Mouse (Mus musculus) midbrain, embryonic 16.5 days (tissue): ENCODE measurements around the gene Gm20388. TPM values are rescaled to one million over a fixed set of nuclear protein-coding genes. Genes with fewer than 3 reads are reported as not detected.

Source experiments
- ATAC-seq: fragments of 200-750 bp; cut with Nextera tagmentation; 2 replicates; pipeline ENCODE4 v1.8.0; 2017; ENCODE audit warnings: moderate TSS enrichment
- H3K27ac ChIP-seq: fragments of 300-500 bp; sonication (generic); 2 replicates; pipeline ENCODE4 v1.5.1; 2014; ENCODE audit warnings: mild to moderate bottlenecking, low read length, mixed read lengths
- H3K27me3 ChIP-seq: fragments of 300-500 bp; sonication (generic); 2 replicates; pipeline ENCODE4 v1.6.1; 2014; ENCODE audit warnings: low read depth, low read length, mixed read lengths; ENCODE audit not compliant: control insufficient read depth, insufficient read depth
- H3K36me3 ChIP-seq: fragments of 300-500 bp; sonication (generic); 2 replicates; pipeline ENCODE4 v1.6.1; 2014; ENCODE audit warnings: mild to moderate bottlenecking, low read length, moderate library complexity, mixed read lengths; ENCODE audit not compliant: control insufficient read depth, insufficient read depth
- H3K4me1 ChIP-seq: fragments of 300-500 bp; sonication (generic); 2 replicates; pipeline ENCODE4 v1.6.1; 2014; ENCODE audit warnings: mild to moderate bottlenecking, low read length, mixed read lengths; ENCODE audit not compliant: control insufficient read depth, insufficient read depth
- H3K4me2 ChIP-seq: fragments of 300-500 bp; sonication (generic); 2 replicates; pipeline ENCODE4 v1.6.1; 2014; ENCODE audit warnings: mild to moderate bottlenecking, low read length, mixed read lengths
- H3K4me3 ChIP-seq: fragments of 300-500 bp; sonication (generic); 2 replicates; pipeline ENCODE4 v1.5.1; 2014; ENCODE audit warnings: low read depth, mild to moderate bottlenecking, low read length, moderate library complexity, mixed read lengths
- H3K9ac ChIP-seq: fragments of 300-500 bp; sonication (generic); 2 replicates; pipeline ENCODE4 v1.6.1; 2014; ENCODE audit warnings: low read depth, low read length, mixed read lengths
- H3K9me3 ChIP-seq: fragments of 300-500 bp; sonication (generic); replicated peaks from 2 replicates; pipeline ENCODE4 v1.6.1; 2014; ENCODE audit warnings: mild to moderate bottlenecking, low read length, mixed read lengths; ENCODE audit not compliant: control insufficient read depth, poor library complexity, severe bottlenecking
- WGBS: fragments of 180-500 bp; shearing (Covaris S2); extraction: QIAGEN DNeasy Blood & Tissue Kit; methylation state at CpG from one replicate; pipeline ENCODE4 v1.1.7; 2014; 5-methylcytosine and 5-hydroxymethylcytosine counted together
- polyA plus RNA-seq: library from polyadenylated mRNA; unstranded; fragments of >200 nt; fragmentation: Nextera tagmentation; extraction: Ambion mirVana; gene quantifications from 2 replicates; pipeline ENCODE4 v1.2.1, GENCODE M21; 2015

Gene Gm20388
- polyA plus RNA-seq, 1 experiment from 2014 or later = 7.5 TPM

DNA sequence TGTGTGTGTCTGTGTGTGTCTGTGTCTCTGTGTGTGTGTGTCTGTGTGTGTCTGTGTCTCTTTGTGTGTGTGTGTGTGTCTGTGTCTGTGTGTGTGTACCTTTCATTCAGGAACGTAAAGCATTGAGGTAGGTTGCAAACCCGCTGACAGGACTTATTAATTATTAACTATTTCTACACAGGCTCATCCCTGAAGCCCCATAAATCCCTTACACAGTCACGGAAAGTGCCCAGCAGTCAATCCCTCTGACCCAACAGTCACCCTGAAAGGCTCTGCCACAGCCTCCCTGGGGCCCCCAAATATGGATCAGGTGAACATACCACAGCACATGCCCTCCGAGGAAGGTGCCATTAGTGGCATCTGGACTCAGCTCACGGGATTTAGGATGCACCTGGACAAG is 3849.9 kb downstream of the Gm20388 start:
- ATAC-seq = no peak
- Histone ChIP-seq H3K27me3 (no peaks in the 10 kb centered on the region), H3K27ac (no peak overlapping the region), H3K4me1 (peaks cover 7% of the 10 kb centered on the region; the same call in 1 of the 2 replicates), H3K4me2 (no peak overlapping the region), H3K36me3 (no peaks in the 10 kb centered on the region), H3K9ac (no peak overlapping the region), H3K9me3 (no peaks in the 10 kb centered on the region), H3K4me3 (no peak overlapping the region)
- WGBS = 53% methylated on average over 5 of the region's 5 CpGs

DNA sequence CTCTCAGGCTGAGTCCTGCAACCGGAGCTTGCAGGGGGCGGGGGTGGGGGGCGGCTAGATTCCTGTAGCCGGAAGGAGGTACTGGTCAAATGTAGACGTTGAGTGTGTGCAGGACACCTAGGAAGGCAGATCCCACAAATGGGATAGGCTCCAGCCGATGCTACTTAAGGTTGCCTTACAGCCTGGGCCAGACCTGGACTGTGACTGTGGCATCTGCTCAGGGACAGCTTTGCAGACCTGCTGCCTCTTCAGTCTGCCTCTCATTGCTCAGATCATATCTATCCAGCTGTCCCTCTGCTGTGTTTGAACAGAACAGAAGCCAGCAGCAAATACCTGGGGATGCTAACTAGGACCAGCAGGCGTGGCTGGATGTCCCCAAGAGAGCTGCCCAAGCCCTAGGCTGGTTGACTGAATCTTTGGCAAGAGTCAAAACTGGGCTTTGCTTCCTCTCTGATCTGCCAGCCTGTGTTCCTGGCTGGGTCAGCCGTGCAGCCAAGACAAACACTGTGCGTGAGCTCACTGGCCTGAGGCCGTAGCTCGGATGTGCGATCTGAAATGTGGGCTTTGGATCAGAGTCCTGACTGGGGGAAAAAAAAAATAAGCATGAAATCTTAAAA is 3850.7 kb downstream of the Gm20388 start:
- Histone ChIP-seq H3K27ac (no peak overlapping the region), H3K4me2 (no peak overlapping the region)
- 51% methylated on average over 12 of the region's 12 CpGs for WGBS

GRCm38 (mm10) chr8:123761883-123762270 is 3851.2 kb downstream of the Gm20388 start:
- ATAC-seq = no peak
- Histone ChIP-seq H3K9me3 (no peaks in the 10 kb centered on the region), H3K36me3 (no peaks in the 10 kb centered on the region), H3K4me3 (no peak overlapping the region), H3K27me3 (no peaks in the 10 kb centered on the region), H3K9ac (no peak overlapping the region), H3K4me1 (peaks cover 7% of the 10 kb centered on the region; the same call in 1 of the 2 replicates), H3K27ac (no peak overlapping the region), H3K4me2 (no peak overlapping the region)
- WGBS = 45% methylated on average over 3 of the region's 4 CpGs

More for the DNA sequence above, 3850.7 kb downstream of the Gm20388 start:
- Histone ChIP-seq H3K9me3 (no peaks in the 10 kb centered on the region), H3K4me3 (no peak overlapping the region), H3K4me1 (peaks cover 7% of the 10 kb centered on the region; the same call in 1 of the 2 replicates), H3K36me3 (no peaks in the 10 kb centered on the region), H3K9ac (no peak overlapping the region), H3K27me3 (no peaks in the 10 kb centered on the region)
- no peak for ATAC-seq

DNA sequence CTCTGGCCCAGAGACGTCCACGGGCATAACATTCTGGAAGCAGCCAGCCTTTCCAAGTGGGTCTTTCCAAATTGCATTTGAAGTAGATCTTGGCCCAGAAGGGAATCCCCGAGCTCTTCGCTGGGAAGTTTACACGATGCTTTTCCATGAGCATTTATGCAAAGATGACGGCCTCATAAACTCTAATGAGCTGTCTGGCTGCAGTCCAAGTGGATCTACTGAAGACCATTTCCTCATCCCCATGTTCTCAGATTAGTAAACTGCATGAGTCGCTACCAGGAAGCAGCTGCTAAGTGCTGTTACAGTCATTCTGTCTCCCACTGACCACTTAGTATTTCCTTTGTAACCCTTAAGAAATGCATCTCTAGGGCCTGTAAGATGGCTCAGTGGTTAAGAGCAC is 3852.7 kb downstream of the Gm20388 start:
- peaks cover 7% of the 10 kb centered on the region; the same call in 1 of the 2 replicates for H3K4me1 ChIP-seq
- no peak overlapping the region for H3K27ac ChIP-seq
- no peak overlapping the region for H3K4me3 ChIP-seq
- H3K9me3 ChIP-seq = no peaks in the 10 kb centered on the region
- no peak overlapping the region for H3K4me2 ChIP-seq
- H3K9ac ChIP-seq = no peak overlapping the region
- H3K27me3 ChIP-seq = no peaks in the 10 kb centered on the region
- ATAC-seq = no peak
- H3K36me3 ChIP-seq = no peaks in the 10 kb centered on the region
- WGBS = 63% methylated on average over 7 of the region's 7 CpGs

- Histone ChIP-seq H3K4me2 (no peak overlapping the region), H3K9me3 (no peaks in the 10 kb centered on the region), H3K9ac (no peak overlapping the region), H3K27ac (no peak overlapping the region), H3K4me3 (no peak overlapping the region), H3K4me1 (peaks cover 7% of the 10 kb centered on the region; the same call in 1 of the 2 replicates), H3K36me3 (no peaks in the 10 kb centered on the region), H3K27me3 (no peaks in the 10 kb centered on the region)
- ATAC-seq = no peak
- 33% methylated on average over 4 of the region's 4 CpGs for WGBS
Observed at GRCm38 (mm10) chr8:123764671-123765070, 3854.0 kb downstream of the Gm20388 start.

DNA sequence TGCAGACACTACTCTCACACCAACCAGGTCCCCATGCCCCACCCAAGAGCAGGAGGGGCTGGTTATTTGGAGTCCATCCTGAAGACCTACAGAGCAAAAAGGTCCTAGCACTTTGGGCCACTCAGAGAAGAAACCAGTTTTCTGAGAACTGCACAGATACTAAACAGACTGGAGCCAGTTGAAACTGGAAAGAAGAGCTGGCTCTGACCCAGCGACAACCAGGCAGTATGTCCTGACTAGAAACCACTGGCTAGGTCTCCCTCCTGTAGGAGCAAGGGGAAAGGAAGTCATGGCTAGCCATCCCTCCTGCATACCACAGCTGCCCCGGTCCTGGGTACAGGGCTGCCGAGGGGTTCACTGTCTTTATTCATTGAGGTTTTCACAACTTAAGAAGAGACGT is 3855.9 kb downstream of the Gm20388 start:
- 92% methylated on average over 4 of the region's 4 CpGs for whole genome bisulfite sequencing
- no peak overlapping the region for H3K4me3 ChIP-seq
- no peak for ATAC-seq
- peaks cover 3% of the 10 kb centered on the region; the same call in 1 of the 2 replicates for H3K4me1 ChIP-seq
- no peak overlapping the region for H3K27ac ChIP-seq
- no peak overlapping the region for H3K4me2 ChIP-seq
- H3K9me3 ChIP-seq = no peaks in the 10 kb centered on the region
- no peak overlapping the region for H3K9ac ChIP-seq
- no peaks in the 10 kb centered on the region for H3K36me3 ChIP-seq
- H3K27me3 ChIP-seq = no peaks in the 10 kb centered on the region

- no peak overlapping the region for H3K4me3 ChIP-seq
- H3K9me3 ChIP-seq = no peaks in the 10 kb centered on the region
- ATAC-seq = no peak
- H3K27ac ChIP-seq = no peak overlapping the region
- H3K36me3 ChIP-seq = no peaks in the 10 kb centered on the region
- WGBS = 81% methylated on average over 8 of the region's 8 CpGs
- no peak overlapping the region for H3K9ac ChIP-seq
- H3K4me2 ChIP-seq = no peak overlapping the region
- no peaks in the 10 kb centered on the region for H3K4me1 ChIP-seq
- H3K27me3 ChIP-seq = no peaks in the 10 kb centered on the region
Observed at GRCm38 (mm10) chr8:123767874-123768273, 3857.2 kb downstream of the Gm20388 start.

DNA sequence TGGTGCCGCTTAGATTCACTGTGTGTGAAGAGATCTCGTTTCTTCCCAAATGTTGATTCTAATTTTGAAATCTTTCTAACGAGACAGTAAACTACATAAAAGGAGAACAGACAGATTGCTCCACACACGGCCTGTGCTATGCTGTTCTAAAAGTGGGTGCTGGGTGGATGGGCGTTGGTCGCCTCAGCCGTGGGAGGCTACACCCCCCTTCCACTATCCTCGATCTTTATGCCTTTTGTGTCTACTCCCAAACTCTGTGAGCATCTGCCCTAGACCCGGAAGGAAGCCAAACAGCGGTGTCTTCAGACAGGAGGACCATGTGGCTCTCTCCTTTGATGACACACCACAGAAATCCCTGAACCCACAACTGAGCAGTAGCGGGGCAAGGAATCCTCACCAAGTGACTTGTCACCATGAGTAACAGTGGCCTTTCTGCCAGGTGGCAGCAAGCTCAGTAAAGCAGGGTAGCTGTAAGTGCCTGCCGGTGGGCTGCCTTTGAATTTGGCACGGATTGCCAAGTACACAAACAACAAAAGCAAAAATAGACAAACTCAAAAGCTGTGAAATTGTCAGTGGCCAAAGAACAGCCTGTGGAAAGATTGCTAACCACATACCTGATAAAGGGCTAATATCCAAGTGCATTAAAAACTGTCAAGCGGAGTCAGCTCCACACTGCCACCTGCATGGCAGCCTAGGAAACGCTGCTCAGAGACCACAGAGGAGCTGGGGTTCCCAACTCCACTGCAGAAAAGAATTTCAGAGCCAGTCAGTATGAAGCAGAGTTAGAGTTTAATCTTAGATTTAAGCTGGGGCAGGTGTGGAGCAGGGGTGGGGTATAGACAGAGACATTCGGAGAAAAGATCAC is 3858.1 kb downstream of the Gm20388 start:
- 0 out of 2 replicates have a peak, but pooled peaks have one; percentile 30 for ATAC-seq
- no peaks in the 10 kb centered on the region for H3K4me1 ChIP-seq
- 67% methylated on average over 16 of the region's 16 CpGs for WGBS
- no peaks in the 10 kb centered on the region for H3K36me3 ChIP-seq
- no peaks in the 10 kb centered on the region for H3K27me3 ChIP-seq
- no peak overlapping the region for H3K4me3 ChIP-seq
- no peak overlapping the region for H3K4me2 ChIP-seq
- H3K9me3 ChIP-seq = no peaks in the 10 kb centered on the region
- no peak overlapping the region for H3K27ac ChIP-seq
- H3K9ac ChIP-seq = no peak overlapping the region

DNA sequence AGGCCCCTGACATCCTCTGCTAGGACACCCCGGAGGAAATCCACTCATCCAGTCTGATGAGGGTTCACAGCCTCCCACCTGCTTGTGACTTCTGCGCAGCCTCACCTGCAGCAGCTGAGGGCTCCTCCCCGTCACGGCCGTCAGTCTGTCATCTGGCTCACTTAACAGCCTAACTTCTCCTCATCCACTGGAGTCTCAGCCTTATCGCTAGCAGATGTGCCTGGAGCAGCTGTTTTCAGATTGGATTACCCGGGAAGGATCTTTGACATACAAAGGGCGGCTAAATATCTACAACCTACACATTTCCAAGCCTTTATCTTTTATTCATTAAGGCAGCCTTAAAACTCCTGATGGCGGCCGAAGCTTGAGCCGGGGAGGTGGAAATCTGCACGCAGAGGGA is 3862.8 kb downstream of the Gm20388 start:
- no peak overlapping the region for H3K4me3 ChIP-seq
- H3K4me1 ChIP-seq = no peaks in the 10 kb centered on the region; the same call in 1 of the 2 replicates
- no peak for ATAC-seq
- no peaks in the 10 kb centered on the region for H3K36me3 ChIP-seq
- 44% methylated on average over 12 of the region's 12 CpGs for whole genome bisulfite sequencing
- H3K27ac ChIP-seq = 0 out of 2 replicates have a peak overlapping the region, but pooled peaks have one; percentile 38
- H3K9me3 ChIP-seq = no peaks in the 10 kb centered on the region
- H3K27me3 ChIP-seq = no peaks in the 10 kb centered on the region
- 0 out of 2 replicates have a peak overlapping the region, but pooled peaks have one; percentile 1 for H3K4me2 ChIP-seq
- no peak overlapping the region for H3K9ac ChIP-seq
